Mouse (Mus musculus) spleen, adult 2 months (tissue): ENCODE measurements around the gene Ms4a3.

Source experiments
- CTCF ChIP-seq: fragments of 200-500 bp; IDR thresholded peaks from 2 replicates; pipeline ENCODE4 v1.5.1; 2011; ENCODE audit warnings: mild to moderate bottlenecking, inconsistent platforms; ENCODE audit not compliant: insufficient read depth, insufficient read length, insufficient replicate concordance; ENCODE audit errors: extremely low read depth
- POLR2A ChIP-seq: fragments of 200-500 bp; IDR thresholded peaks from 2 replicates; pipeline ENCODE4 v1.6.1; 2011; ENCODE audit warnings: low read depth, low read length, inconsistent platforms

DNA sequence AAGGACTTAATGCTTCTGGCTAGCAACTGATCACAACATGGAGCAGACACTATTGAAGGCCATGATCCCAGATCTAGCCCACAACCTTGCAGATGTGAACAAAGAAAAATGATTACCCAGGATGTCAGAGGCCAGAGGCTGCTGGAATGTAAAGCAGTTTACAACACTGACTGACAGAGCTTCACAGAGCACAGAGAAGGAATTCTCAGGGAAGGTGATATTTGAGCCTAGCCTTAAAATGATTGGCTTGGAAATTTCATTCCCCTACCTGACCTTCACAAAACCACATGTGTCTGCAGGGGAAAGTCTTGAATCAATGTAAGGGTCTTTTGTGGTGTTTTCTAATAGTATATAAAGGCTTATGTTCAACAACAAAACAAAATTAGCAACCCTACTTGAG, 15.9 kb downstream of the Ms4a3 start:
- TF ChIP-seq POLR2A (no peak), CTCF (no peak)
